Mouse (Mus musculus): ENCODE measurements around the gene D630039A03Rik. TPM values are rescaled to one million over a fixed set of nuclear protein-coding genes. Genes with fewer than 3 reads are reported as not detected.
"Not testable (repeated sequence)": the region's sequence is repeated elsewhere in the genome, so short reads cannot be mapped to it uniquely, and the experiment has no call there.

D630039A03Rik gene
- total RNA-seq, 2 experiments from 2014 or later, result 10.1 to 10.2 TPM

- no peak for DNase-seq (ENCODE audit: low spot score in 2 of 2)
Measured at GRCm38 (mm10) chr4:57892001-57892586, 24.0 kb downstream of the D630039A03Rik start.

- DNase-seq (ENCODE audit: low spot score in 2 of 2), result no peak
Measured at GRCm38 (mm10) chr4:57889773-57890172, 26.3 kb downstream of the D630039A03Rik start.

- not testable (repeated sequence) for DNase-seq (ENCODE audit: low spot score in 2 of 2)
Measured at GRCm38 (mm10) chr4:57888978-57889377, 27.1 kb downstream of the D630039A03Rik start.

- DNase-seq (ENCODE audit: low spot score in 2 of 2), result no peak
Measured at GRCm38 (mm10) chr4:57888246-57888645, 27.9 kb downstream of the D630039A03Rik start.

GRCm38 (mm10) chr4:57886888-57887230 lies 29.2 kb downstream of the D630039A03Rik start:
- DNase-seq (ENCODE audit: low spot score in 2 of 2), result no peak

- peak; percentile 38 to 55 for DNase-seq (ENCODE audit: low spot score in 2 of 2)
Measured at GRCm38 (mm10) chr4:57886066-57886887, 29.8 kb downstream of the D630039A03Rik start.

- DNase-seq (ENCODE audit: low spot score in 2 of 2), result no peak
Measured at GRCm38 (mm10) chr4:57885186-57885585, 30.9 kb downstream of the D630039A03Rik start.

- DNase-seq (ENCODE audit: low spot score in 2 of 2), result no peak
Measured at GRCm38 (mm10) chr4:57884511-57884910, 31.6 kb downstream of the D630039A03Rik start.

- no peak for DNase-seq (ENCODE audit: low spot score in 2 of 2)
Measured at GRCm38 (mm10) chr4:57883520-57884421, 32.3 kb downstream of the D630039A03Rik start.

GRCm38 (mm10) chr4:57879804-57880357 lies 36.2 kb downstream of the D630039A03Rik start:
- peak; percentile 52 to 64 for DNase-seq (ENCODE audit: low spot score in 2 of 2)

- no peak for DNase-seq (ENCODE audit: low spot score in 2 of 2)
Measured at GRCm38 (mm10) chr4:57879137-57879536, 37.0 kb downstream of the D630039A03Rik start.

- DNase-seq (ENCODE audit: low spot score in 2 of 2), result no peak
Measured at GRCm38 (mm10) chr4:57867454-57867853, 48.6 kb downstream of the D630039A03Rik start.

GRCm38 (mm10) chr4:57866990-57867389 lies 49.1 kb downstream of the D630039A03Rik start:
- no peak for DNase-seq (ENCODE audit: low spot score in 2 of 2)

GRCm38 (mm10) chr4:57866088-57866487 lies 50.0 kb downstream of the D630039A03Rik start:
- no peak for DNase-seq (ENCODE audit: low spot score in 2 of 2)

GRCm38 (mm10) chr4:57862269-57862986 lies 53.7 kb downstream of the D630039A03Rik start:
- DNase-seq (ENCODE audit: low spot score in 2 of 2), result no peak

GRCm38 (mm10) chr4:57861856-57862255 lies 54.2 kb downstream of the D630039A03Rik start:
- no peak for DNase-seq (ENCODE audit: low spot score in 2 of 2)

- no peak for DNase-seq (ENCODE audit: low spot score in 2 of 2)
Measured at GRCm38 (mm10) chr4:57861166-57861565, 54.9 kb downstream of the D630039A03Rik start.

GRCm38 (mm10) chr4:57860204-57860611 lies 55.9 kb downstream of the D630039A03Rik start:
- no peak for DNase-seq (ENCODE audit: low spot score in 2 of 2)
